Mouse (Mus musculus) neural tube, embryonic 13.5 days (tissue): ENCODE data around the gene Clstn3. TPM values are rescaled to one million over a fixed set of nuclear protein-coding genes. Genes with fewer than 3 reads are reported as not detected.
"Not testable (repeated sequence)": the region's sequence is repeated elsewhere in the genome, so short reads cannot be mapped to it uniquely, and the experiment has no call there.

Experiments
- ATAC-seq: fragments of 200-750 bp; cut with Nextera tagmentation; 2 replicates; pipeline ENCODE4 v1.8.0; 2017; ENCODE audit warnings: low read depth, mild to moderate bottlenecking, moderate TSS enrichment, moderate library complexity
- H3K27ac ChIP-seq: fragments of 300-500 bp; sonication (generic); replicated peaks from 2 replicates; pipeline ENCODE4 v1.5.1; 2015; ENCODE audit warnings: moderate library complexity, mild to moderate bottlenecking, inconsistent platforms
- H3K27me3 ChIP-seq: fragments of 300-500 bp; sonication (generic); 2 replicates; pipeline ENCODE4 v1.6.1; 2015; ENCODE audit warnings: mild to moderate bottlenecking, inconsistent platforms
- H3K36me3 ChIP-seq: fragments of 300-500 bp; sonication (generic); 2 replicates; pipeline ENCODE4 v1.6.1; 2015; ENCODE audit warnings: mild to moderate bottlenecking, inconsistent platforms
- H3K4me1 ChIP-seq: fragments of 300-500 bp; sonication (generic); replicated peaks from 2 replicates; pipeline ENCODE4 v1.6.1; 2015; ENCODE audit warnings: inconsistent platforms
- H3K4me2 ChIP-seq: fragments of 300-500 bp; sonication (generic); 2 replicates; pipeline ENCODE4 v1.6.1; 2015; ENCODE audit warnings: inconsistent platforms, mild to moderate bottlenecking, moderate library complexity
- H3K4me3 ChIP-seq: fragments of 300-500 bp; sonication (generic); 2 replicates; pipeline ENCODE4 v1.5.1; 2015; ENCODE audit warnings: mild to moderate bottlenecking, inconsistent platforms
- H3K9ac ChIP-seq: fragments of 300-500 bp; sonication (generic); 2 replicates; pipeline ENCODE4 v1.6.1; 2015; ENCODE audit warnings: moderate library complexity, mild to moderate bottlenecking, inconsistent platforms
- H3K9me3 ChIP-seq: fragments of 300-500 bp; sonication (generic); 2 replicates; pipeline ENCODE4 v1.6.1; 2016; ENCODE audit warnings: inconsistent platforms
- WGBS: fragments of 180-500 bp; shearing (Covaris S2); methylation state at CpG from one replicate; pipeline ENCODE4 v1.1.7; 2015; 5-methylcytosine and 5-hydroxymethylcytosine counted together
- polyA plus RNA-seq: library from polyadenylated mRNA; unstranded; fragments of >200 nt; fragmentation: Nextera tagmentation; extraction: Ambion mirVana; gene quantifications from 2 replicates; pipeline ENCODE4 v1.2.1, GENCODE M21; 2015

Gene Clstn3
- polyA plus RNA-seq, result 69.8 and 75.1 TPM in 2 replicates

DNA sequence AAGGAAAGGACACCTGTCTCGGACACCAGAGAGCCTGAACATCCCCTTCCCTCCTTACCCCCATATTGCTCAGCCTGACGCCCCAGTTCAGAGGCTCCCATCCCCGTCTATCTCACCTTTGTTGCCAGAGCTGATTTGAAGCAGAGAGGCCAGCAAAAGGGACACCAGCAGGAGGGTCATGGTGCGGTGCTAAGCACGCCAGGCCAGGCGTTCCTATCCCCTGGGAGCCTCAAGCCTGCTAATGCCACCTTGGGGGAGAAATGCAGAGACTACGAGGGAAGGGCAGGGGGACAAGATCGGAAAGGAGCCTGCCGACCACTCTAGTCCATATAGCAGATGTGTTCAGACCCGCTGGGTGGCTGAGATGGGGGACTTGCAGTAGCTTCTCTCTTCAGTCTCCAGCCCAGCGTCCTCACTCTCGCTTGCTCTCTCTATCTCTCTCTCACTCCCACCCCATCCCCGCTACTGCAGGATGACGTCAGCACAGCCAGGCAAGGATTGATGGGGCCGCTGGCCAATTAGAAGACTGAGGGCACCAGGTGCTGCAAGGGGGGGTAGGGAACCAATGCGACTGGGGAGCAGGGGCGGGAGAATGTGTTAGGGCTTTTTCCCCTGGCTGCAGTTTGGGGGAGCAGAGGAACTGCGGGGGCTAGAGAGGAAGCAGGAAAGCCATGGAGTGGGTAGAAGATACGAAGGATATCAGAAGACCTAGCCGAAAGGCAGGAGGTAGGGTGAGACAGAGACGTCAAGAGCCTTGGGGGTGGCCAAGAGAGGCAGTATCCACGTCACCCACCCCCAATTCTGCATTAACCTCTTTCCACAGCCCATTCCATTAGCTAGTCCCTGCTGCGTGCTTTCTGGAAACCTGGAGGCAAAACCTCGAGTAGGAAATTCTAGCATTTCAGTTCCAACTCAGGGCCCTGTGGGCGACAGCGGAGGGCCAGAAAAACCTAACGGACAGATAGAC is at the start of gene Clstn3:
TSS of gene Clstn3 (minus strand) at position 490 of the 967 bp plus-strand sequence.
- H3K4me3 ChIP-seq, result peak within 1 kb of the TSS; percentile 63
- WGBS, result 6% methylated on average over 27 of the region's 27 CpGs
- peak within 1 kb of the TSS; percentile 87 for H3K27ac ChIP-seq
- peak within 1 kb of the TSS; percentile 74 for H3K4me2 ChIP-seq
- peaks cover 19% of the 10 kb centered on the region for H3K36me3 ChIP-seq
- peaks cover 32% of the 10 kb centered on the region for H3K4me1 ChIP-seq
- ATAC-seq, result peak; percentile 96
- no peaks in the 10 kb centered on the region for H3K9me3 ChIP-seq
- H3K9ac ChIP-seq, result peak within 1 kb of the TSS; percentile 85
- no peaks in the 10 kb centered on the region for H3K27me3 ChIP-seq

DNA sequence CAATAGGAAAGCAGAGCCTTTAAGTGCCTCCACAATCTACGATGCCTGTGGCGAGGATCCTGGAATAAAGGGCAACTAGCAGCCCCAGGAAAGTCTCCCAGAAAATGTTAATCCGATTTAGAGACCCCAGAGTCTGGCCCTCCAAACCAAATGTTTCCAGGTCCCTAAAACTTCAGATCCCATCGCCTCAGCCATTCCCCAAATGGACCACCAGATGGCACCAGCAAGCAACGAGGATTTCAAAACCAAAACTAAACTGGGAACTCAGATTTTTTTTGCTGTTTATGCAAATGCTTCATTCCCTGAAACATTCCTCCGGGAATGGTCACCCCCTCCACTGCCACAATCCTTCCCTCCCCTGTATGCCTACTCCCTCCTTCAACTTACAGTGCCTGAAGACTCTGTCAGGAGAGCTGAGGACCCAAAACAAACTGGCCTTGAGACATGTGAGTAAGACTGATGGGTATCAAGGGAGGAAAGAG is 47.8 kb upstream of the Clstn3 start, which contains the start of gene C1ra:
TSS of gene C1ra (plus strand) at position 51 of the 482 bp plus-strand sequence.
- WGBS, result 14% methylated on average over 6 of the region's 6 CpGs
- ATAC-seq, result no peak
- peaks cover 3% of the 10 kb centered on the region; the same call in 1 of the 2 replicates for H3K4me1 ChIP-seq
- H3K36me3 ChIP-seq, result no peaks in the 10 kb centered on the region
- H3K9ac ChIP-seq, result no peak within 1 kb of the TSS
- H3K4me2 ChIP-seq, result peak within 1 kb of the TSS; percentile 42
- no peaks in the 10 kb centered on the region for H3K9me3 ChIP-seq
- H3K27ac ChIP-seq, result no peak within 1 kb of the TSS
- H3K4me3 ChIP-seq, result no peak within 1 kb of the TSS
- no peaks in the 10 kb centered on the region for H3K27me3 ChIP-seq

DNA sequence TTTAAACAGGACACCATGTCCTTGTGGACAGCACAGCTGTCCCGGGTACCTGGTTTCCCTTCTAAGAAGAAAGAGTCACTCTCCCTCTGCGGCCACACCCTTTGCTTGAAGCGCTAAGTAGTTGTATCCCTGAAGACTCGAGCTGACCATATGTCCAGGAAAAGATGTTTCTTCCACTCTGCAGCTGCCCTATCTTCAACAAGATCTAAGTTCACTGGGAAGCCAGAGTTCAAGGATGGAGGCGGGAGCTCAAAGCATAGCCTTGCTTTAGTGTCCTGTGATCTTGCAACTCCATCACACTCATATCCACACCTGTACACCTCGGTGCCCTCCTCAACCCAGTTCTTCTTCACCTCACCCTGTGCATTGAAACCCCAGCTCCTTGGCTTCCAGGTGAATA is 47.3 kb upstream of the Clstn3 start:
- Histone ChIP-seq H3K27me3 (no peaks in the 10 kb centered on the region), H3K4me2 (no peak overlapping the region), H3K4me3 (no peak overlapping the region), H3K9me3 (no peaks in the 10 kb centered on the region), H3K36me3 (no peaks in the 10 kb centered on the region), H3K4me1 (peaks cover 3% of the 10 kb centered on the region; the same call in 1 of the 2 replicates), H3K9ac (no peak overlapping the region), H3K27ac (no peak overlapping the region)
- 64% methylated on average over 6 of the region's 6 CpGs for WGBS
- no peak for ATAC-seq

DNA sequence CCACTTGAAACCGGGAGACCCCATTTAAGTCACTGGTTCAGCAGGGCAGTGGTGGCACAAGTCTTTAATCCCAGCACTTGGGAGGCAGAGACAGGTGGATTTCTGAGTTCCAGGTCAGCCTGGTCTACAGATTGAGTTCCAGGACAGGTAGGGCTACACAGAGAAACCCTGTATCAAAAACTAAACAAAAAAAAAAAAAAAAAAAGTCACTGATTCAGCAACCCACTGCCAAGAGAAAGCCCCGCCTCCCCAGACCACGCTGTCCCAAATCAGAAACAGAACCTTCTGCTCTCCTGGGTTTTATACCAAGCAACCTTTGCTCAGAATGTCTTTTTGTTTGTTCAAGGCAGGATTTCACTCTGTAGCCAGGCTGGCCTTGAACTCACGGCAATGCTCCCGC is 44.6 kb upstream of the Clstn3 start:
- WGBS, result 87% methylated on average over 5 of the region's 5 CpGs
- not testable (repeated sequence) for H3K9me3 ChIP-seq, H3K4me2 ChIP-seq, H3K4me3 ChIP-seq, H3K27me3 ChIP-seq, ATAC-seq, H3K9ac ChIP-seq, H3K4me1 ChIP-seq, H3K36me3 ChIP-seq, H3K27ac ChIP-seq

DNA sequence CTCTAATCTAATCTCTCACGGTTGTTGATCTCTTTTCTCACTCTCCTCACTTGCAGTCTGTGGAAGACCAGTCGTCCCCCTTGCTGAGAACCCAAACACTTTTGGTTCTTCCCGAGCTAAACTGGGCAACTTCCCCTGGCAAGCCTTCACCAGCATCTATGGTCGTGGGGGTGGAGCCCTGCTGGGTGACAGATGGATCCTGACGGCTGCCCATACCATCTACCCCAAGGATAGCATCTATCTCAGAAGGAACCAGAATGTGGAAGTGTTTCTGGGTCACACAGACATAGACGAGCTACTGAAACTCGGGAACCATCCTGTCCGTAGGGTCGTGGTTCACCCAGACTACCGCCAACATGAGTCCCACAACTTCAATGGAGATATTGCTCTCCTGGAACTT is 43.7 kb upstream of the Clstn3 start:
- Histone ChIP-seq H3K4me2 (no peak overlapping the region), H3K36me3 (no peaks in the 10 kb centered on the region), H3K9ac (no peak overlapping the region), H3K4me1 (peaks cover 3% of the 10 kb centered on the region; the same call in 1 of the 2 replicates), H3K27ac (no peak overlapping the region), H3K9me3 (no peaks in the 10 kb centered on the region), H3K4me3 (no peak overlapping the region), H3K27me3 (no peaks in the 10 kb centered on the region)
- 81% methylated on average over 10 of the region's 10 CpGs for WGBS
- ATAC-seq, result no peak

DNA sequence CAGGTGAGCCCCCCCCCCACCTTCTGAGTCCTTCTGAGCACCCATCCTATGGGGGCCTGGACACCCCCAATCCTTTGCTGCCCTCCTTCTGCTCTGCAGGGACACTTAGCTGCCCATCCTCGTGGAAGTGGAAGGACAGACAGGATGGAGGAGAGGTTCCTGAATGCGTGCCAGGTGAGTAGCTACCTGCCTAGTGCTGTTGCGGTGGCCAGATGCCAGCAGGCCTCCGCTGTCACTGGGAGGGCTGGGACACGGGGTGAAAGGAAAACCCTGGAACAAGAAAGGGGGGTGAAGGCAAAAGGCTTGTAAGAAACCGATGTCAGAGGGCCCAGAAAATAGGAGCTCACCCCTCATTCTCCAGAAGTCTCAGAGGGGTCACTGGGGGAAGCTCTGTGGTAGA is 42.4 kb upstream of the Clstn3 start:
- 81% methylated on average over 6 of the region's 6 CpGs for WGBS
- no peaks in the 10 kb centered on the region for H3K27me3 ChIP-seq
- no peaks in the 10 kb centered on the region for H3K36me3 ChIP-seq
- no peak overlapping the region for H3K4me2 ChIP-seq
- no peaks in the 10 kb centered on the region for H3K9me3 ChIP-seq
- H3K9ac ChIP-seq, result no peak overlapping the region
- no peak overlapping the region for H3K27ac ChIP-seq
- no peak overlapping the region for H3K4me3 ChIP-seq
- ATAC-seq, result no peak
- no peaks in the 10 kb centered on the region for H3K4me1 ChIP-seq

DNA sequence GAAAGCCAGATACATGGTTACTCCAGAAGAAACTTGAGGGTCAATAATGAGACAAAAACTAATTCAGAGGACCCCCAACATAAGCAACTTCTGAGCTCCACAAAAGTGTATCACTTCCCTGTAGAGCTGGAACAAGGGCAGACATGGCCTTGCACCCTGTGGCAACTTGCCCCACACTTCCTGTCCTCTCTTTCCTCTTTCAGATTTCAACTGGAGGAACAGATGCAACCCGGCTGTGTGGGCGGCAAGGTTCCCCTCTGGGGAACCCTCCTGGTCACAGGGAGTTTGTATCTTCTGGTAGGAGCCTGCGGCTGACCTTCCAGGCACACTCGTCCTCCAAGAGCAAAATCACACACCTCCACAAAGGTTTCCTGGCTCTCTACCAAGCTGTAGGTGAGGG is 40.4 kb upstream of the Clstn3 start:
- Histone ChIP-seq H3K36me3 (no peaks in the 10 kb centered on the region), H3K27ac (no peak overlapping the region), H3K9me3 (no peaks in the 10 kb centered on the region), H3K27me3 (no peaks in the 10 kb centered on the region), H3K4me2 (no peak overlapping the region), H3K9ac (no peak overlapping the region), H3K4me3 (no peak overlapping the region), H3K4me1 (no peaks in the 10 kb centered on the region)
- WGBS, result 83% methylated on average over 4 of the region's 4 CpGs
- no peak for ATAC-seq

DNA sequence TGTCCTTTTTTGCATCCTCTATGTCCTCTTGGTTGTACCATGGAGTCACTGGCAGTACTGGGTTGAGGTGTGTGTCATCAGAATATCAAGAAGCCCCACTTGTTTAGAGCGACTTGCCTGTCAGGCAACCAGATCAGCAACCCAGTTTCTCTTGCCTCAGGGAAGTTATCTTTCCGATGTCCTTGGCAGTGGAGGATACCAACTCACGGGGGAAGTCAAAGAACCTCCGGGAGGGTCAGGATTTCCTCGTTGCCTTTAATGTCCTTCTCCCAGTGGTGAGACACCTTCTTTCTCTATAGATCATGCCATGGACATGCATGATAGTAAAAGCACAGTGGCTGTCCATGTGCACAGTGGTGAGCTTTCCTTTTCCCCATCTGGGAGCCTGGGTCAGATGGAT is 37.4 kb upstream of the Clstn3 start:
- Histone ChIP-seq H3K36me3 (no peaks in the 10 kb centered on the region), H3K9ac (no peak overlapping the region), H3K4me3 (no peak overlapping the region), H3K4me1 (no peaks in the 10 kb centered on the region), H3K9me3 (no peaks in the 10 kb centered on the region), H3K4me2 (no peak overlapping the region), H3K27ac (no peak overlapping the region), H3K27me3 (no peaks in the 10 kb centered on the region)
- 88% methylated on average over 5 of the region's 5 CpGs for WGBS
- ATAC-seq, result no peak

DNA sequence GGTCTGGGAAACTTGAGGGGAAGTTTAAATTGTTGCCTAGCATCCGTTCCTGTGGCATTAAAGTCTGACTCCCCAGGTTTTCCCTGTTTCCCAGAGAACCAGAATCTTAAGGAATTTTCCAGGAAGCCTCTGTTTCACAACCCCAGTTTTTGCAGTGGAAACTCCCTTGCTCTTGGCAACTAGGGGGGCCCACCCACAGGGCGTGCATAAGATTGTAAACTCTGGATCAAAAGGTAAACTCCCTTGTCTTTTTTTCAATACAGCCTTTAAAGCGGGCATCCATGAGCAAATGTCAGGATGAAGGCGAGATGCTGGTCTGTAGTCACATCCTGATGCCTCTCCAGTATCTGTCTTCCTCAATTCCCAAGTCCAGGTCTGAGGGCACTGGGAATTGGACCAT is 36.9 kb upstream of the Clstn3 start:
- Histone ChIP-seq H3K4me1 (no peaks in the 10 kb centered on the region), H3K4me2 (no peak overlapping the region), H3K9me3 (no peaks in the 10 kb centered on the region), H3K36me3 (no peaks in the 10 kb centered on the region), H3K9ac (no peak overlapping the region), H3K27me3 (no peaks in the 10 kb centered on the region), H3K27ac (no peak overlapping the region), H3K4me3 (no peak overlapping the region)
- WGBS, result 85% methylated on average over 4 of the region's 4 CpGs
- ATAC-seq, result no peak

DNA sequence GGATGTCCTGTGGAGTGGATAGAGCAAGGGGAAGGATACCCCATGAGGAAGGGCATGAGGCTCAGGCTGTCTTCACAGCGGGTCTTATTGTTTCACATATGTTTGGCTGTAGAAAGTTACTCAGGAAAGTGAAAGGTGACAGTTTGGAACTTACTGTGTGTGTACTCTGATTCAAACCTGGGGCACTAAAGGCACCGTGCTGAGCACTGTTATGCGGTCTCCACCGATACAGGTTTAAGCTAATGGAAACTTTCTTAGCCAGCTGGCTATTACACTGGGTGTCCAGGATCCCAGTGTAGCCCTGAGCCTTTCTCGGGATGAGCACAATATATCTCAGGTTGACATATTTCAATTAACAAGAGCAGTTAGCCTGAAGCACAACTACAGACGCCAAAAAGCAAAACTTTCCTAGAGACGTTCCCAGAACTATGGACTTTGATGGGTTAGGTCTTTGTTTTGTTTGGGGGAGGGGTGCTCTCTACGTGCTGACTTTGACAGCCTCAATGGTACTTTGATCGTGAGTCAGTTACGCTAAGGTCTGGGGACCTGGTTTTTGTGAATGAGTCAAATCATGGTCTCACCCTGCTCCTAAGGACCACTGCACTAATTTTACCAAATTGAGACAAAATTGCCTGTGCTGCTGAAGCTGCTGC is 35.4 kb upstream of the Clstn3 start:
- no peak for ATAC-seq

DNA sequence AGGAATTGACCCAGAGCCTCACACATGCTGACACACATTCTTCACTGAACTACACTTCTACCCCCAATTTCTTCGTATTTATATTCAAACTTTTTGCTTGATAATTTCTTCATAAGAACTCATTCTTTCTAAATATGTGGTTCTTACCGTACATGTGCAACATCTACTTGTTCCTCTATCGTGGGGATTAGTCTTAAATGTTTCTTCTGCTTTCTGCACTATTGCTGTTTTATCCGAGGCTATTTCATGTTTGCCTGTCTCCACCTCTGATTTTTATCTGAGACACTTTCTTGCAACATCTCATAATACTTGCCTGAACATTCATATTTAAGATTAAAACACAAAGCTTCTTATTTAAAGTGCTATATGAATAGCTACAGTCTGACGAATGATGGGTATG is 31.5 kb upstream of the Clstn3 start:
- Histone ChIP-seq H3K27me3 (no peaks in the 10 kb centered on the region), H3K4me1 (no peaks in the 10 kb centered on the region), H3K9ac (no peak overlapping the region), H3K9me3 (no peaks in the 10 kb centered on the region), H3K36me3 (no peaks in the 10 kb centered on the region), H3K27ac (no peak overlapping the region), H3K4me2 (no peak overlapping the region), H3K4me3 (no peak overlapping the region)
- no peak for ATAC-seq
- WGBS, result 95% methylated on average over 5 of the region's 5 CpGs

More for the DNA sequence above, 35.4 kb upstream of the Clstn3 start:
- no peaks in the 10 kb centered on the region for H3K4me1 ChIP-seq
- H3K4me2 ChIP-seq, result no peak overlapping the region
- no peak overlapping the region for H3K27ac ChIP-seq
- no peaks in the 10 kb centered on the region for H3K27me3 ChIP-seq
- H3K4me3 ChIP-seq, result no peak overlapping the region
- WGBS, result 45% methylated on average over 10 of the region's 10 CpGs
- no peak overlapping the region for H3K9ac ChIP-seq
- H3K36me3 ChIP-seq, result no peaks in the 10 kb centered on the region
- H3K9me3 ChIP-seq, result no peaks in the 10 kb centered on the region

DNA sequence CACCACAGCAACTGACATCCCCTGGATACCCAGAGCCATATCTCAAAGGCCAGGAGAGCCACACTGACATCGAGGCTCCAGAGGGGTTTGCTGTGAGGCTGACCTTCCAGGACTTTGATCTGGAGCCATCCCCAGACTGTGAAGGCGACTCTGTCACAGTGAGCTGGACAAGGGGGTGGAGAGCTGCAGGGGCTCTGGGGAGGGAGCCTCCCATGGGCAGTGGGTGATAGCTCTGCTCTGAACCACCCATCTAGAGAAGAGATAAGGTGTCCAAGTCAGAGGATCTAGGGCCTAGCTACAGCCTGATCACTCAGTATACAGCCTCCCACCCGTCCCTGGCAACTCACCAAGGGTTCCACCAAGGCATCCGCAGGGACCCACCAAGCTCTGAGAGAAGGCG is 29.3 kb upstream of the Clstn3 start:
- Histone ChIP-seq H3K4me2 (no peak overlapping the region), H3K36me3 (no peaks in the 10 kb centered on the region)
- 82% methylated on average over 5 of the region's 5 CpGs for WGBS

More for the DNA sequence above, 29.3 kb upstream of the Clstn3 start:
- no peaks in the 10 kb centered on the region for H3K4me1 ChIP-seq
- H3K4me3 ChIP-seq, result no peak overlapping the region
- no peak for ATAC-seq
- no peak overlapping the region for H3K9ac ChIP-seq
- no peaks in the 10 kb centered on the region for H3K27me3 ChIP-seq
- no peaks in the 10 kb centered on the region for H3K9me3 ChIP-seq
- no peak overlapping the region for H3K27ac ChIP-seq
